Mouse (Mus musculus) heart, postnatal 0 days (tissue): ENCODE measurements around the gene Uba2. TPM values are rescaled to one million over a fixed set of nuclear protein-coding genes. Genes with fewer than 3 reads are reported as not detected.

ENCODE experiments used
- ATAC-seq: fragments of 200-750 bp; cut with Nextera tagmentation; 2 replicates; pipeline ENCODE4 v1.8.0; 2017; ENCODE audit warnings: low read depth, moderate number of reproducible peaks, moderate library complexity; ENCODE audit not compliant: insufficient read depth
- DNase-seq: peaks from one replicate; pipeline ENCODE4 v3.0.0-alpha.2; 2016; ENCODE audit warnings: low spot score
- H3K27ac ChIP-seq: fragments of 300-500 bp; sonication (generic); 2 replicates; pipeline ENCODE4 v1.5.1; 2014; ENCODE audit warnings: low read depth, mild to moderate bottlenecking
- H3K27me3 ChIP-seq: fragments of 300-500 bp; sonication (generic); 2 replicates; pipeline ENCODE4 v1.6.1; 2014; ENCODE audit warnings: low read length, mixed read lengths; ENCODE audit not compliant: control insufficient read depth, insufficient read depth
- H3K36me3 ChIP-seq: fragments of 300-500 bp; sonication (generic); replicated peaks from 2 replicates; pipeline ENCODE4 v1.6.1; 2014; ENCODE audit warnings: low read length, mixed read lengths; ENCODE audit not compliant: control insufficient read depth, insufficient read depth
- H3K4me1 ChIP-seq: fragments of 300-500 bp; sonication (generic); 2 replicates; pipeline ENCODE4 v1.6.1; 2014; ENCODE audit warnings: antibody characterized with exemption; ENCODE audit not compliant: control insufficient read depth, insufficient read depth
- H3K4me2 ChIP-seq: fragments of 300-500 bp; sonication (generic); 2 replicates; pipeline ENCODE4 v1.6.1; 2014; ENCODE audit warnings: low read depth, mild to moderate bottlenecking, low read length, moderate library complexity
- H3K4me3 ChIP-seq: fragments of 300-500 bp; sonication (generic); 2 replicates; pipeline ENCODE4 v1.5.1; 2014; ENCODE audit warnings: low read depth, low read length
- H3K9ac ChIP-seq: fragments of 300-500 bp; sonication (generic); replicated peaks from 2 replicates; pipeline ENCODE4 v1.6.1; 2014; ENCODE audit warnings: low read depth, low read length, mixed read lengths
- H3K9me3 ChIP-seq: fragments of 300-500 bp; sonication (generic); replicated peaks from 2 replicates; pipeline ENCODE4 v1.6.1; 2016; ENCODE audit warnings: low read length; ENCODE audit not compliant: control insufficient read depth
- CTCF ChIP-seq: IDR thresholded peaks from 2 replicates; pipeline ENCODE4 v1.5.1; 2016; ENCODE audit warnings: antibody characterized with exemption, control low read depth, low read depth
- EP300 ChIP-seq: IDR thresholded peaks from 2 replicates; pipeline ENCODE4 v1.6.1; 2016; ENCODE audit warnings: antibody characterized with exemption, low read depth
- whole genome bisulfite sequencing: fragments of 180-500 bp; shearing (Covaris S2); extraction: QIAGEN DNeasy Blood & Tissue Kit; methylation state at CpG from one replicate; pipeline ENCODE4 v1.1.7; 2014; 5-methylcytosine and 5-hydroxymethylcytosine counted together
- polyA plus RNA-seq: library from polyadenylated mRNA; unstranded; fragments of >200 nt; fragmentation: Nextera tagmentation; extraction: Ambion mirVana; gene quantifications from 2 replicates; pipeline ENCODE4 v1.2.1, GENCODE M21; 2015
- total RNA-seq: library from RNA; depleted of rRNA; stranded (reverse); fragments of >200 nt; gene quantifications from 2 replicates; pipeline ENCODE4 v1.2.3, GENCODE M21; 2014; ENCODE audit warnings: low replicate concordance

The Uba2 gene
- total and polyA plus RNA-seq, 2 experiments from 2014 or later, result 54.8 to 59.3 TPM

DNA sequence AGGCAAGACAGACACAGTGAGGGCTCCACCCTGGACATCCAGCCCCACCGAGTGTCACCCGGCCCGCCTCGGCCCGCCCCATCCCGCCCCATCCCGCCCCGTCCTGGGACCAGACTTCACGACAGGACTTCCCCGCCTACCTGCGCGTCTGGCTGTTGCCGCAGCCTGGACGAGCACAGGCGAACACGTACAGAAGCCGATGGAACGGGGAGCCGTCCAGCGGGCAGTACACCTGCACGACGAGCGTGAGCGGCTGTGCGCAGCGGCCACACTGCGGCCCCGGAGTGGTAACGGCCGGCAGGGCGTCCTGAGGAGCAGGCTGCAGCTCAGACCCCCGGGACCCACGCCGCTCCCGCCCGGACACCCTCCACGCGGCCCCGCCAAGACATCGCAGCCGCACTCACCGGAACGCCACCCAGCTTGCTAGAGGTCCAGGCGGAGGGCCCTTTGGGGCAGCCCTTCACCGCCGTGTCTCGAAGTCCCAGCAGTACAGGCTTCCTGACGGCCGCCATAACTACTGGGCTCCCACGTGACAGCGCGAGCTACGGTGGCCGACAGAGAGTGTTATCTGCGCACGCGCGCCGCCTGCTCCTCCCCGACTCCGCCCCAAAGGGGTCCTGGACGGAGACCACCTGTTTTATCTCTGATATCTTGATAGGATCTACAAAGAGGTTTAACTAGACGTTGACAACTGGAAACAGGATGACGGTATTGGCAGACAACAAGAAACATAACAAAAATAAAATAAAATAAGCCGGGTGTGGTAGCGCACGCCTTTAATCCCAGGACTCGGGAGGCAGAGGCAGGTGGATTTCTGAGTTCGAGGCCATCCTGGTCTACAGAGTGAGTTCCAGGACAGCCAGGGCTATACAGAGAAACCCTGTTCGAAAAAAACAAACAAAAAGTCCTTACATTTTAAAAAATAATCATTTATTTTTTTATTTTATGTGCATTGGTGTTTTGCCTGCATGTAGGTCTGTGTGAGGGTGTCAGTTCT is 27.0 kb upstream of the Uba2 start, which contains the start of gene Pdcd2l:
Pdcd2l (minus strand) TSS at position 530 of the 997 bp plus-strand sequence.
- TF ChIP-seq EP300, result 0 out of 2 replicates have a peak, but pooled peaks have one; percentile 19
- TF ChIP-seq CTCF, result no peak
- Histone ChIP-seq H3K27ac (peak within 1 kb of the TSS; percentile 83), H3K27me3 (no peaks in the 10 kb centered on the region), H3K36me3 (peaks cover 28% of the 10 kb centered on the region), H3K4me3 (peak within 1 kb of the TSS; percentile 96), H3K9me3 (no peaks in the 10 kb centered on the region), H3K4me2 (peak within 1 kb of the TSS; percentile 90), H3K4me1 (peaks cover 8% of the 10 kb centered on the region; the same call in 1 of the 2 replicates), H3K9ac (peak within 1 kb of the TSS; percentile 93)
- 2% methylated on average over 70 of the region's 70 CpGs for WGBS
- peak; percentile 86 for DNase-seq
- ATAC-seq, result peak; percentile 93

DNA sequence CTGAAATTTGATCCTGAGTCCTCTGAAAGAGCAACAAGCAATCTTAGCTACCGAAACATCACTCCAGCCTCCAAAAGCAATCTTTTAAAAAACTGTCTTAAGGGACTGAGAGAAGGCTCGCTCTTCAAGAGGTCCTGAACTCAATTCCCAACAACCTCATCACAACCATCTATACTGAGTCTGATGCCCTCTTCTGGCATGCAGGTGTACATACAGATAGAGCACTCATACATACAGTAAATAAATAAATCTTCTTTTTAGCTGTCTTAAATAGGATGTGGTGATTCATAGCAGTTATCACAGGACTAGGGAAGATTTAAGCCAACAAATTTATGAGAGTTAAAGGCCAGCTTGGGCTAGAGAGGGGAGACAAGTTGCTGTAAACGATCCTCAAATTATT is 26.2 kb upstream of the Uba2 start:
- TF ChIP-seq EP300 (no peak), CTCF (peak; percentile 28)
- Histone ChIP-seq H3K9me3 (no peaks in the 10 kb centered on the region), H3K36me3 (peaks cover 21% of the 10 kb centered on the region), H3K4me2 (peak overlapping the region; percentile 90), H3K27ac (no peak overlapping the region; the same call in 1 of the 2 replicates), H3K4me3 (peak overlapping the region; percentile 96), H3K27me3 (no peaks in the 10 kb centered on the region), H3K9ac (peak overlapping the region; percentile 93), H3K4me1 (peaks cover 8% of the 10 kb centered on the region; the same call in 1 of the 2 replicates)
- no peak for DNase-seq
- 57% methylated on average over 3 of the region's 3 CpGs for WGBS
- no peak for ATAC-seq

- Histone ChIP-seq H3K27ac (no peak overlapping the region), H3K9ac (no peak overlapping the region), H3K27me3 (no peaks in the 10 kb centered on the region), H3K4me3 (no peak overlapping the region), H3K9me3 (no peaks in the 10 kb centered on the region), H3K36me3 (peaks cover 39% of the 10 kb centered on the region), H3K4me2 (no peak overlapping the region), H3K4me1 (peaks cover 8% of the 10 kb centered on the region; the same call in 1 of the 2 replicates)
- TF ChIP-seq EP300, result no peak
- TF ChIP-seq CTCF, result no peak
- DNase-seq (no peak), ATAC-seq (no peak)
- WGBS, result 91% methylated on average over 6 of the region's 6 CpGs
Measured at GRCm38 (mm10) chr7:34192825-34193224, 23.4 kb upstream of the Uba2 start.

- DNase-seq (no peak), ATAC-seq (no peak)
- Histone ChIP-seq H3K9ac (no peak overlapping the region), H3K27me3 (no peaks in the 10 kb centered on the region), H3K4me3 (no peak overlapping the region), H3K4me1 (no peaks in the 10 kb centered on the region), H3K36me3 (peaks cover 69% of the 10 kb centered on the region), H3K27ac (no peak overlapping the region), H3K9me3 (no peaks in the 10 kb centered on the region), H3K4me2 (no peak overlapping the region)
- no peak for TF ChIP-seq EP300
- no peak for TF ChIP-seq CTCF
- WGBS, result 85% methylated on average over 12 of the region's 12 CpGs
Measured at GRCm38 (mm10) chr7:34189376-34189989, 20.1 kb upstream of the Uba2 start.

DNA sequence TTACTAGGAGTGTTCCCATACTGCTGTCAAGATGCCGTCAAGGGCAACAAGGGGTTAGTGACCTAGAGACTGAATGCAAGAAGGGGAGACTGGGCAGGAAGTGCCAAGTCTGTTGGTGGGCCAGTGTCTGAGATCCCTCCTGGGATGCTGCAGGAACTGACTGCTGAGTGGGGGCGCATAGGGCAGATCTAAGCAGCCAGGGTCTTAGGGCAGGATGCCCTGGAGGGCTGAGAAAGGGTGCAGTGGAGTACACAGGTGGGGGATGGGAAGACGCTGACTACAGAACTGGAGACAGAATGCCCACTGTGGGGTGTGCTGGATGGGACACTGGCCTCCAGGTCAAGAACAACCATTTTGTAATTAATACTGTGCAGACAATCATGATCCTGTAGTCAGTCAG is 14.4 kb upstream of the Uba2 start:
- no peaks in the 10 kb centered on the region for H3K9me3 ChIP-seq
- no peak for ATAC-seq
- no peak overlapping the region for H3K27ac ChIP-seq
- H3K4me2 ChIP-seq, result no peak overlapping the region
- H3K27me3 ChIP-seq, result no peaks in the 10 kb centered on the region
- H3K4me1 ChIP-seq, result no peaks in the 10 kb centered on the region
- TF ChIP-seq CTCF (no peak), EP300 (no peak)
- no peak for DNase-seq
- WGBS, result 71% methylated on average over 3 of the region's 3 CpGs
- no peak overlapping the region for H3K9ac ChIP-seq
- no peak overlapping the region for H3K4me3 ChIP-seq
- H3K36me3 ChIP-seq, result peaks cover 43% of the 10 kb centered on the region
